Mouse (Mus musculus) hindlimb bud, embryonic 11.5 days (tissue): ENCODE measurements at regions not wholly inside any gene's neighbourhood (a gene's known extent, or its start where the extent isn't known, plus 50 kb on each side); places are given as distances from the start of the nearest gene placed in this dataset.
"Not testable (repeated sequence)": the region's sequence is repeated elsewhere in the genome, so short reads cannot be mapped to it uniquely, and the experiment has no call there.

ENCODE experiments used
- DNase-seq: peaks from one replicate; pipeline ENCODE4 v3.0.0-alpha.2; 2012; ENCODE audit warnings: low read depth, low spot score; ENCODE audit errors: extremely low spot score

DNA sequence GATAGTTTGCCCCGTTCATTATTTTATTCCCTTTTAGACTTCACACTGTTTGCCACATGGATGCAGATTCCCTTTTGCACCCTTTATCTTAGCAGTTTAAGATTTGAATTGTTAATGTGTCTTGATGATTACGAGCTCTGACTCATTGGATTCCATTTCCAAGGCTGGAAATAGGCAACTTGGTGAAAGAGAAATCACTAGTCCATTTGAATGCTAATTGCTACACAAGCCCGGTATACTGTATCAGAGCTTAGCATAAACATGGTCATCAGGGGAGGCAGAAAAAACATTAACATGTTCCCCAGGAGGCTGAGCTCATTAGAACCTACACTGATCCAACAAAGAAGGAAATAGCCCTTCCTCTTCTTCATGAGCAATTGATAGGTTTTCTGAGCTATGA, 892.9 kb downstream of the Robo1 start:
- DNase-seq = no peak

DNA sequence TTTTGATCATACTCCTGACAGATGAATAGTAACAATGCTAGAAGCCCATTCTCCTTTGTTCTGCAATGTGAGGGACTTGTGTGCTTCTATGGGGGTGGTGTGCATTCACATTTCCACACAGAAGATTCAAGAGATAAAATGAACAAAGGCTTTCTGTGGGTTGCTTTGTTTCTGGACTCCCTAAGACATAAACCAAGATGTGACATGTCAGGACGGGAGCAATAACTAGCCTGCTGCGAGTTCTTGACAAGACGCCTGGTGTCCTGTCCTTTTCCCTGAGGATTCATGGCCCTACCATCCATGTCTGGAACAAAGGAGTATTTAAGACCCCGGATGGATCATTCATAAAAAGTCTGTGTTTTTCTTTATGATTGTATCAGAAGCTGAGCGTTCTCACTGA, 874.7 kb downstream of the Robo1 start:
- no peak for DNase-seq

DNA sequence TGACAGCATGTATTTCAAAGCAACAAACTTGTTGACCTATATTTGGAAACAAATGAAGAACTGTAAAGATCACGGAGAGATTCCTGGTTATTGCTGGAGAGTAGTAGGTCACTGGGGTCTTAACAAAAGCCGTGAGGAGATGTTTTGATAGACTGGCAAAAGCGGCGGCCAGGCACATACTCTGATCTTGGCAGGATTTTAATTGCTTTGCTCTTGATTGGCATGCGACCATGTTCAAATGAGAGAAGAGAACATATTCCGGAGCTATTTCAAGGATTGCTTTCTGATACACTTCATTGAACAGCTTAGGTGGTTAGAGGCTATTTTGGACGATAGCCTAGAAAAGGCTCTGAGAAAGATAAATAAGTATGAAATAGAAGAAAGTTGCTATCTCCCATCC, 874.2 kb downstream of the Robo1 start:
- no peak for DNase-seq

DNA sequence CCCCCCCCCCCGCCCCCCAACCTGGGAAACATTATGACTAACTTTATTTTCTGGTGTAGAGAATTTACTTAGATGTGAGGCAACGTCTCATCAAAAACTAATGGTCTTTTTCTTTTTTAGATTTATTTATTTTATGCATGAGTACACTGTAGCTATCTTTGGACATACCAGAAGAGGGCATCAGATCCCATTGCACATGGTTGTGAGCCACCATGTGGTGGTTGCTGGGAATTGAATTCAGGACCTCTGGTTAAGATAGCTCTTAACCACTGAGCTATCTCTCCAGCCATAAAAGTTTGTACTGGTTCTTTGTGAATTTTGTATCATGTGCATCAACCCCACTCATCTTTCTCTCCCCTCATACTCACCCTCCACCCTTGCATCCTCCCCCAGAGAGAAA, 847.3 kb downstream of the Robo1 start:
- no peak for DNase-seq

DNA sequence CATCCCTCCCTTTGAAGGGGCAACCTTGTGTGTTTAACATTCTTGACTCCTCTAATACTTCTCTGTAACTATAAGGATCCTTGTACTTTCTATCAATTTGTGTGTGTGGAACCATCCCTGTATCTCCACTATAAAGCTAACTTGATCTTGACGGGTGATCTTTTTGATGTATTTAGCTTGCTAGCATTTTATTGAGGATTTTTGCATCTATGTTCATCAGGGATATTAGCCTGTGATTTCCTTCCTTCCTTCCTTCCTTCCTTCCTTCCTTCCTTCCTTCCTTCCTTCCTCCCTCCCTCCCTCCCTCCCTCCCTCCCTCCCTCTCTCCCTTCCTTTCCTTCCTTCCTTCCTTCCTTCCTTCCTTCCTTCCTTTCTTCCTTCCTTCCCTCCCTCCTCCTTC, 819.8 kb downstream of the Robo1 start:
- not testable (repeated sequence) for DNase-seq

DNA sequence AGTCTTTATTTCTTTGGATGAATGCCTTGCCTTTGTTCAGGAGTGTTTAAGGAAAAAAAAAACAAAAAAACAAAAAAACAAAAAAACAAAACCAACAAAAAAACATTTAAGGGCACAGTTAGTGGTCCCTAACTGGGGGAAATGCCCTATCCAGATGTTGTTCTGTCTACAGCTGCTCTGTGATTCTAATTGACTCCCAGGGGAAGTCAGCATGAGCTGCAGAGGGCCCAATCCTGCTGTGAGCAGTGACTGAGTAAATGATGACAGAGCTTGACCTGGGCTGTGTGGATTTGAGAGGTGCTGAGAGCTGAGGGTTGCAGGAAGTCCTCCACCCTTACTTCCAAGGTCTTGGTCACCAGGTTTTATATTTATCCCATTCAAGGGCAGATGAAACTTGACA, 812.5 kb downstream of the Robo1 start:
- no peak for DNase-seq

DNA sequence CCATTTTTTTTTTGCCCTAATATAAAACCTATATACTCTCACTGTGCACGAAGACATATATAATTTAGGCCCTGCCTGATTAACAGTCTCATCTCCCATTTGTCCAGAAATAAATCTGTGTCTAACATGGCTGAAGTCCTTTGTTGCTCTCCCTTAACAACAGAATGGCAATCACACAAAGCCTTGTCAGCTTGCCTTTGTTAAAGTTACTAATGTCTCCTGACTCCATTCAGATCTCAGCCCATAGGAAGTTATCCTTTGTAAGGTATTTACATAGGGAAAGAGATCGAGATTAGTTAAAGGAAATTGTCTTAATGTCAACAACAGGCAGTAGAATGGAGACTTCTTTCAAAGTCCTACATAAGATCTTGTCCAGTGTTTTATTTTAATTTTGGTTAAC, 809.2 kb downstream of the Robo1 start:
- DNase-seq = no peak

DNA sequence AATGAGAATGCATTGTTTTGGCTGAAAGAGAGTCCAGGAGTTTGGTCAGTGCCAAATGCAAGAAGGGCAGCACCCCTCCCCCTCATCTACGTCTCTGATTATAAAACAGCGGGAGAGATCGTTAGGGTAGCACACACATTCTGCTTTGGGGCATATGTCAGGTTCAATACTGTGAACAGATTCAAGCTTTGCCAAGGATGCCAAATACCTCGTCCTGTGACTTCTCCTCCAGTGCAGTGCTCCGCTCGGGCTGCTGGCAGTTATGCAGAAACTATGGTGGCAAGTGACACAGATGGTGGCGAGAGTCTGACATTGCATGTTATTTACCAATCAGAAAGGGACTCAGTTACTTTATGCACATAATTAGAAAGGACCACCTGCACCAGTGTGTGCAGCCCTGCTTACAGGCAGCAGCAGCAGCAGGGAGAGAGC, 799.9 kb downstream of the Robo1 start:
- no peak for DNase-seq

DNA sequence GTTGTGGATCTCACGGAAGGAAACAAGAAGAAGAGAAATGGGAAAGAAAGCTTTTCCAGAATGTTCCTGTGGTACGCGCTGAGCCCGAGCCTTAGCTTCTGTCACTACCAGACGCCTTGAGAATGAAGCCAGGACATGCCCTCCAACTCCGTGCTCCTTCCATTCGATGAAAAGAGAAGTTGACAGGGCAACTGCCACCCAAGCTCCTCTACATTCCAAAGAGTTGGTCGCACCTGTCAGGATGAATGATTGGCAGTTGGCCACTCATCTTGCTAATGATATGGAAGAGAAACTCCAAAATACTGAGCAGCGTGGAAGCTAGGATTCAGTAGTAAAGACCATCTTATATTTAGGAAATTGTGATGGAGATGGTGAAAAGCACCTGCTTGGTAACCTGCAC, 799.5 kb downstream of the Robo1 start:
- no peak for DNase-seq

DNA sequence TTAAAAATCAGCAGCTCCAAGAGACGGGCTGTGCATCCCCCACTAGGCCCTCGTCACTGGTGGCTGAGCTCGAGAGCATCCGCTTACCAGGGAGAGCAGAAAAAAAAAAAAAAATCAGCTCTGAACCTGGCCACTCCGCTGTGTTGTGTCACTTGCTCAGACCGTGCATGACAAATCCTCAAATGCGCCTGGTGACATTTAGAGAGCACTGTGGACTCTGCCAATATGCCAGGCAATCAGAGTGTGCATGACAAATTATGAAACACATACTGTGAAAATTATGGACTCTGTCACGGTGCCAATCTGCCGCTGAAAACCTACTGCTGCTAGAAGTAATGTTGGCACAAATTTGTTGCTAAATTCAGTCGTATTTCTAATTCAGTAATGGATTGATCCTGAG, 797.4 kb downstream of the Robo1 start:
- DNase-seq = no peak

DNA sequence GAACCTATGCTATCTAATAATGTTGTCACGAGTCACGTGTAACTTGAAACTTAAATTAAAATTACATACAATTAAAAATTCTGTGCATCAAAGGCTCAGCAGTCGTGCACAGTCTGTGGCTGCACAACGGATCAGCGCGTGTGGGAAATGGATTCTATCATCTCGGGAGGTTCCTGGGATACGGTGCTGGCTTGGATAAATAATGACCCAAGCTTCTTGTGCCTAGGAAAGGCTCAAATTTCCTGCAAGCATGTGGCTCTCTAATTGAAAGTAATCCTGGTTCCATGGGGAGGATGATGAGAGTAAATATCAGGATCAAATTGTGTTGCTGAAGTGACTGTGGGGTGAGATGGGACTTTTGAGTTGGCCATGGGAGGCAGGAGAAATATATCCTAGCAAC, 792.2 kb downstream of the Robo1 start:
- no peak for DNase-seq

DNA sequence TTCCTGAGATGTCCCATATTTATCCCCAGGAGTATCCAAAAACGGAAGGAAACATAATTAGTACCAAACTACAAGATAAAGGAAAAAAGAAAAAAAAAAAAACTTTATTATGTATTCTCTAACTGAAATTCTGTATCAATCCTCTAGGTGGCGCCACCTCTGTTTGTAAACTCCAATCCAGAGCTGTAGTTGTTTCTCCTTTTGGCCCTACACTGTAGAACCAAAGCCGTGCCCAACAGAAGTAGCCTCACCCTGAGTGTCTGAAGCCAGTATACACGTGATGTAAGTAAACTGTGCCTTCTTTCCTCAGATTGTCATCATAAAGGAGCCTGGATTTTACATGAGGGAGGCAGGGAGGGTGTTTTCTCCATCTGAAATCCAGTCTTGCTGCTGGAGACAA, 790.7 kb downstream of the Robo1 start:
- no peak for DNase-seq

DNA sequence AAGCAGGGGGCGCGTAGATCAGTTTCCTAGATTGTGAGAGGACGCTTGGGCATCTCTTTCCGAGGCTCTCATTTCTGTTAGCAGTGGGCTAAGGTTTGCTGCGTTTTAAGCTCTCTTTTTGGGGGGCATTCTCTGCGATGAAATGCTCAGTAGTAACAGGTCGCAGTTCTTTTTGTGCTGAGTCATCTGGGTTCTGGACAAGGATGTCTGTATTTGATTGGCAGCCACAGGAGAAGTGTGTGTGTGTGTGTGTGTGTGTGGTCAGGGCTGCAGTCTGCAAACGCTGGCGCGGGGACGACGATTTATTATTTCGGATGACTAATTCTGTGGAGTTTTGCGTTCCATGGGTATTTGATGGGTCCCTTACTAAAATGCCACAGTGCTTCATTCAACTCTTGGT, 789.1 kb downstream of the Robo1 start:
- no peak for DNase-seq

DNA sequence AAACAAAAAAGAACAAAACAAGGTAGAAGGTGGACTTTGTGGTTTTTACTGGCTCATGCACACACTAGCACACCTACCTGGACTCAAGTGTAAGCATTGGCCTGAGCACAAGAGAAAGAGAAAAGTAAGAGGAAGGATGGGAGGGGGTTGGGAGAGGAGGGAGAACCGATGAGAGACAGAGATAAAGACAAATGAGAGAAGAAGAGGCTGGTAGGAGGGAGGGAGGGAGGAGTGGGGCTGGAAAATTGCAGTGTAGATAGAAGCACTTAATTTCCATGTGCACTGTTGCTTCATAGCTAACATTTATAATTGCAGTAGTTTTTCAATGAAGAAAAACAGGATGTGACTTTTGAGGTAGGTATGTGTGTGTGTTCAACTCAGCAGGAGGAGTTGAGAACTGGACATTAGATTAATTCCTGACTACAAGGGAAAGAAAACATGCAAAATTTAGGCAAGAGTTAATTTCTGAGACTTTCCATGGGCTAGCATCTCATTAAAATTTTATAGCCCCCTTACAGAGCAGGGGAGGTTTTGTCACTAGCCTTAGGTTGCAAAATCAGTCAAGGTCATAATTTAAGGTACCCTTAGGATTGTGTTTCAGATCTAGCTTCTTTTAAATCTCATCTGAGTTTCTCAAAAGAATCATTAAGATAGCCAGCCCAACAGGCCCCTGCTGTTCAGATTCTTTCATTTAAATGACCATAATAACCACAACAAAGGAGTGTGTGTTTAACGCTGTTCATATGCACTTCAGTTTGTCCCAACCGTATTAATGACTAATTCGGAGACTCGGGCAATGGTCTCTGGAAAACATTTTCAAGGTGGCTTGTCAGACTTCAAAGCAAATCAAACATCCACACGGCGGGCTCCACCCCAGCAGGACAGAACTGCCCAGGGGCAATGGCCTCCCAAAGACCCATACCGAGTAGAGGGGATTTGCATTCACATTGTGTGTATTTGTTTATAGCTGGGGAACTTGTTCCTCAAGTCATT, 788.3 kb downstream of the Robo1 start:
- peak; percentile 82 for DNase-seq
